Comparison of ENCODE assay signal across 8 mouse cellular contexts in the genomic region with DNA sequence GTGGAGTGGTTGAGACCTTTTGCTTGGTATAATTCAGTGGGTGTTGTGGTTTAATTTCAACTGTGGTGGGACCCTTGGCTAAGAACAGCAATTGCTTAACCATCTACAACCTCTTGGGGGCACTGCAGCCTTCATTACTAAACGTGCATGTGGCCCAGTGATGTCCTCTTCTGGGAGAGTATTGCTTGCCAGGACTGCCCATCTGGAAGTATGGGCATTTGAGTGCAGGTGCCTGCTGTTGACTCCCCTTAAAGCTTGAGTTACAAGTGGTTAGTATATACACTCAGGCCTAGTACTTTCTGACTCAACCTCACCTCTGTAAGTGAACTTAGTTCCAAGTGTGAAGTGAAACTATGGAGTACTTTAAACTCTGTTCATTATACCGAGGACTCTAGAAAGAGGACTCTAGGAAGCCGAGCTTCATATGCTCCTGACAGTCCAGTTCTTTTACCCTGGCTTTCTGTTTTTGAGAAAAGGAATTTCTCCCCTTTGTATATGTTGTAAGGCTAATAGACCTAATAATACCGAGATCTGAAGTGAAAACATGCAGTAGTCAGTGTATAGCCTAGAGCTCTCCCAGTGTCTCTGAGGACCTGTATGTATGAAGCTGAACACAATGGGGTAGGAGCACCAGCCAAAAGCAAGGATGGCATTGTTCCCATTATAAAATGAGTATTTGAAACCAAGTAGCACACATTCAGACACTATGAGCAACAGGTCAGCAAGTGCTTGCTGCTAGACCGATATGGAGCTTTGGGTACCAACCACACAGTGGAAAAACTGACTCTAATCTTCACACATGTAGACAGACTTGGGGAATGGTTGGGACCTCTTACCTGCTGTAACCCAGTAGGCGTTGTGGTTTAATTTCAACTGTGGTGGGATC. TPM values are rescaled to one million over a fixed set of nuclear protein-coding genes. Genes with fewer than 3 reads are reported as not detected.
DNase-seq lines count a peak whose midpoint lies in the region; ATAC-seq and TF ChIP-seq lines count a peak whose summit lies in the region.

No protein-coding gene starts in this region.

- H3K4me2 ChIP-seq in heart, embryonic 11.5 days, result no peak overlapping the region
- H3K4me2 ChIP-seq in kidney, embryonic 15.5 days, result no peak overlapping the region

- DNase-seq in heart, adult 18-20 months, result peak; percentile 73 to 74
- DNase-seq in heart, embryonic 10.5 days (ENCODE audit: low spot score), result no peak
- peak; percentile 68 for DNase-seq in R1 (ENCODE audit: low read depth, low spot score)
- DNase-seq in lung, adult 2 months, result peak; percentile 50
- peak; percentile 67 to 77 for DNase-seq in right cerebral cortex, adult 2 months (ENCODE audit: low spot score in 2 of 2)

- peak; percentile 12; the same call in 1 of the 2 replicates for TF ChIP-seq POLR2A in lung, adult 2 months (IDR thresholded peaks at IDR 0.05; ENCODE audit: borderline replicate concordance, extremely low read depth, low read depth, low read length)

- H3K4me1 ChIP-seq in heart, embryonic 10.5 days, result no peaks in the 10 kb centered on the region
- no peaks in the 10 kb centered on the region for H3K4me1 ChIP-seq in heart, embryonic 11.5 days (ENCODE audit: control insufficient read depth, insufficient read depth, low read length)
- H3K4me1 ChIP-seq in kidney, embryonic 15.5 days, result peaks cover 10% of the 10 kb centered on the region
- peaks cover 24% of the 10 kb centered on the region for H3K4me1 ChIP-seq in lung, adult 2 months (ENCODE audit: control insufficient read depth, insufficient read depth, low read length)

- WGBS in heart, embryonic 10.5 days, result 45% methylated on average over 6 of the region's 6 CpGs
- WGBS in heart, embryonic 11.5 days (ENCODE audit: insufficient replicate concordance), result 48% methylated on average over 6 of the region's 6 CpGs
- WGBS in kidney, embryonic 15.5 days, result 55% methylated on average over 6 of the region's 6 CpGs
- WGBS in lung, adult 2 months, result 27% methylated on average over 6 of the region's 6 CpGs

- peak; percentile 62 for TF ChIP-seq CTCF in lung, adult 2 months (IDR thresholded peaks at IDR 0.05; ENCODE audit: insufficient read depth, low read length)

- no peak overlapping the region for H3K4me3 ChIP-seq in heart, embryonic 10.5 days
- H3K4me3 ChIP-seq in heart, embryonic 11.5 days (ENCODE audit: low read depth, low read length), result no peak overlapping the region
- H3K4me3 ChIP-seq in kidney, embryonic 15.5 days (replicated peaks), result no peak overlapping the region
- H3K4me3 ChIP-seq in lung, adult 2 months (replicated peaks; ENCODE audit: extremely low read depth, low read depth, low read length), result no peak overlapping the region

- H3K36me3 ChIP-seq in heart, embryonic 10.5 days, result peaks cover 26% of the 10 kb centered on the region
- peaks cover 15% of the 10 kb centered on the region for H3K36me3 ChIP-seq in heart, embryonic 11.5 days (ENCODE audit: control insufficient read depth, insufficient read depth, low read length)
- H3K36me3 ChIP-seq in kidney, embryonic 15.5 days, result peaks cover 28% of the 10 kb centered on the region

- H3K27ac ChIP-seq in heart, embryonic 10.5 days, result no peak overlapping the region
- H3K27ac ChIP-seq in heart, embryonic 11.5 days (ENCODE audit: low read depth, low read length), result no peak overlapping the region
- H3K27ac ChIP-seq in kidney, embryonic 15.5 days, result peak overlapping the region; percentile 19; the same call in 1 of the 2 replicates

- H3K27me3 ChIP-seq in heart, embryonic 10.5 days (ENCODE audit: insufficient read depth, poor library complexity, severe bottlenecking), result no peaks in the 10 kb centered on the region
- H3K27me3 ChIP-seq in heart, embryonic 11.5 days (ENCODE audit: control insufficient read depth, insufficient read depth, low read length), result no peaks in the 10 kb centered on the region
- no peaks in the 10 kb centered on the region for H3K27me3 ChIP-seq in kidney, embryonic 15.5 days

- H3K9ac ChIP-seq in heart, embryonic 11.5 days (ENCODE audit: low read depth, low read length), result no peak overlapping the region
- no peak overlapping the region for H3K9ac ChIP-seq in kidney, embryonic 15.5 days

- no peaks in the 10 kb centered on the region for H3K9me3 ChIP-seq in heart, embryonic 10.5 days
- H3K9me3 ChIP-seq in heart, embryonic 11.5 days (replicated peaks; ENCODE audit: control insufficient read depth, low read length), result no peaks in the 10 kb centered on the region
- no peaks in the 10 kb centered on the region for H3K9me3 ChIP-seq in kidney, embryonic 15.5 days (replicated peaks)

- ATAC-seq in common myeloid progenitor, adult 5-6 weeks (replicated peaks; ENCODE audit: low read depth, poor library complexity, severe bottlenecking), result peak; percentile 67
- ATAC-seq in heart, embryonic 11.5 days (replicated peaks; ENCODE audit: insufficient number of reproducible peaks, low FRiP score, low TSS enrichment), result peak; percentile 68
- ATAC-seq in kidney, embryonic 15.5 days (replicated peaks; ENCODE audit: low FRiP score), result peak; percentile 65

RNA-seq across cellular contexts. Expression of a gene that starts 6.2 kb away (rescaled TPM):
- total RNA-seq in heart, adult 18-20 months (2021), result under 1 TPM in 1 of 2 experiments, not detected in 1; 0.23 TPM
- 0.34 and 0.67 TPM in 2 replicates for polyA plus RNA-seq in heart, embryonic 10.5 days (2016; fragmentation: Nextera tagmentation; extraction: Ambion mirVana)
- total RNA-seq in common myeloid progenitor, adult 5-6 weeks (2017), result 1.2 TPM in 1 of 2 replicates, not detected in the other
- polyA plus RNA-seq in heart, embryonic 11.5 days (2014; fragmentation: Nextera tagmentation; extraction: Ambion mirVana), result 0.42 TPM in 1 of 2 replicates, not detected in the other
- 0.31 and 0.49 TPM in 2 replicates for polyA plus RNA-seq in kidney, embryonic 15.5 days (2015; fragmentation: Nextera tagmentation; extraction: Ambion mirVana)
- 0.20 and 0.25 TPM in 2 replicates for polyA plus RNA-seq in lung, adult 2 months (2012; rRNA removed)

RNA-seq across cellular contexts. Expression of a gene that starts 7.1 kb away (rescaled TPM):
- 1,000 to 10,000 TPM; 1,625 to 1,638 TPM for total RNA-seq in heart, adult 18-20 months (2021)
- 921 and 966 TPM in 2 replicates for polyA plus RNA-seq in heart, embryonic 10.5 days (2016; fragmentation: Nextera tagmentation; extraction: Ambion mirVana)
- total RNA-seq in common myeloid progenitor, adult 5-6 weeks (2017), result 252 and 273 TPM in 2 replicates
- polyA plus RNA-seq in heart, embryonic 11.5 days (2014; fragmentation: Nextera tagmentation; extraction: Ambion mirVana), result 833 and 922 TPM in 2 replicates
- polyA plus RNA-seq in kidney, embryonic 15.5 days (2015; fragmentation: Nextera tagmentation; extraction: Ambion mirVana), result 1,049 and 1,140 TPM in 2 replicates
- 705 and 874 TPM in 2 replicates for polyA plus RNA-seq in lung, adult 2 months (2012; rRNA removed)

RNA-seq across cellular contexts. Expression of a gene that starts 42.0 kb away (rescaled TPM):
- total RNA-seq in heart, adult 18-20 months (2021), result 10 to 100 TPM; 26.6 to 34.7 TPM
- 73.1 and 94.3 TPM in 2 replicates for polyA plus RNA-seq in heart, embryonic 10.5 days (2016; fragmentation: Nextera tagmentation; extraction: Ambion mirVana)
- 34.5 and 51.2 TPM in 2 replicates for total RNA-seq in common myeloid progenitor, adult 5-6 weeks (2017)
- polyA plus RNA-seq in heart, embryonic 11.5 days (2014; fragmentation: Nextera tagmentation; extraction: Ambion mirVana), result 57.1 and 67.0 TPM in 2 replicates
- 67.6 and 97.9 TPM in 2 replicates for polyA plus RNA-seq in kidney, embryonic 15.5 days (2015; fragmentation: Nextera tagmentation; extraction: Ambion mirVana)
- 173 and 196 TPM in 2 replicates for polyA plus RNA-seq in lung, adult 2 months (2012; rRNA removed)

RNA-seq across cellular contexts. Expression of a gene that starts 51.0 kb away (rescaled TPM):
- 10 to 100 TPM; 13.4 to 14.1 TPM for total RNA-seq in heart, adult 18-20 months (2021)
- polyA plus RNA-seq in heart, embryonic 10.5 days (2016; fragmentation: Nextera tagmentation; extraction: Ambion mirVana), result 15.9 and 18.7 TPM in 2 replicates
- 19.8 and 72.8 TPM in 2 replicates for total RNA-seq in common myeloid progenitor, adult 5-6 weeks (2017)
- 9.9 and 10.6 TPM in 2 replicates for polyA plus RNA-seq in heart, embryonic 11.5 days (2014; fragmentation: Nextera tagmentation; extraction: Ambion mirVana)
- 13.3 and 15.6 TPM in 2 replicates for polyA plus RNA-seq in kidney, embryonic 15.5 days (2015; fragmentation: Nextera tagmentation; extraction: Ambion mirVana)
- 11.1 and 13.4 TPM in 2 replicates for polyA plus RNA-seq in lung, adult 2 months (2012; rRNA removed)

RNA-seq across cellular contexts. Expression of a gene that starts 58.5 kb away (rescaled TPM):
- 10 to 100 TPM; 50.9 to 54.5 TPM for total RNA-seq in heart, adult 18-20 months (2021)
- polyA plus RNA-seq in heart, embryonic 10.5 days (2016; fragmentation: Nextera tagmentation; extraction: Ambion mirVana), result 45.6 and 52.9 TPM in 2 replicates
- total RNA-seq in common myeloid progenitor, adult 5-6 weeks (2017), result 32.7 and 32.8 TPM in 2 replicates
- 30.8 and 32.7 TPM in 2 replicates for polyA plus RNA-seq in heart, embryonic 11.5 days (2014; fragmentation: Nextera tagmentation; extraction: Ambion mirVana)
- 41.5 and 42.0 TPM in 2 replicates for polyA plus RNA-seq in kidney, embryonic 15.5 days (2015; fragmentation: Nextera tagmentation; extraction: Ambion mirVana)
- 5.0 and 8.2 TPM in 2 replicates for polyA plus RNA-seq in lung, adult 2 months (2012; rRNA removed)
